Mouse (Mus musculus): ENCODE measurements around the gene Sec24b. TPM values are rescaled to one million over a fixed set of nuclear protein-coding genes. Genes with fewer than 3 reads are reported as not detected.

Gene Sec24b
- total and polyA plus RNA-seq, 3 experiments: 18.6 to 56.3 (median 54.4) TPM

DNA sequence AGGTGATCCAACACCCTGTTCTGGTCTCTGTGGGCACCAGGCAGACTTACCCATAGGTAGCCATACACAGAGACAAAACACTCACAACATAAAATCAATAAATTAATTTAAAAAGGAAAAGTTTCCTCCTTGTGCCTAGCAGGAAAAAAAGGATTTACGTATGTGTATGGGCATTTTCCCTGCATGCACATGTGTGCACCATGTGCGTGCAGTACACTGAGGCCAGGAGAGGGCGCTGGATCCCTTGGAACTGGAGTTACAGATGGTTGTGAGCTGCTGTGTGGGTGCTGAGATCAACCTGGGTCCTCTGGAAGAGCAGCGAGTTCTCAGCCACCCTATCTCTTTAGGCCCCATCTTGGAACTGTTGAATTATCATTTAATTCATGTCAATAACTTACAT lies 76.0 kb downstream of the Sec24b start:
- Histone ChIP-seq H3K27ac (ENCODE audit: control insufficient read depth, low read depth, low read length) (no peak overlapping the region), H3K4me3 (ENCODE audit: control insufficient read depth in 1 of 2, insufficient read depth in 1 of 2, low read depth in 2 of 2, low read length in 2 of 2) (no peak overlapping the region), H3K9me3 (replicated peaks; ENCODE audit: insufficient read depth, low read length) (no peaks in the 10 kb centered on the region), H3K36me3 (ENCODE audit: control insufficient read depth in 1 of 2, insufficient read depth in 2 of 2, low read length in 2 of 2) (peaks cover 0 to 4% of the 10 kb centered on the region in 2 experiments; a peak in 2 of 4 replicates), H3K79me2 (ENCODE audit: control insufficient read depth, insufficient read depth, low read length, poor library complexity) (no peaks in the 10 kb centered on the region), H3K27me3 (ENCODE audit: control insufficient read depth in 1 of 2, insufficient read depth in 2 of 2, low read length in 2 of 2) (no peaks in the 10 kb centered on the region), H3K9ac (ENCODE audit: control insufficient read depth, low read depth, low read length, poor library complexity, severe bottlenecking) (no peak overlapping the region), H3K4me1 (ENCODE audit: control insufficient read depth in 1 of 2, insufficient read depth in 2 of 2, low read length in 2 of 2) (no peaks in the 10 kb centered on the region)
- DNase-seq (ENCODE audit: low read depth, low spot score): peak; percentile 32
- TF ChIP-seq JUND (IDR thresholded peaks at IDR 0.05; ENCODE audit: low read depth, low read length) (no peak), CTCF (IDR thresholded peaks at IDR 0.05 in 2 of 3, conservative IDR thresholded peaks at IDR 0.05 in 1 of 3; ENCODE audit: control insufficient read depth in 1 of 3, insufficient read depth in 1 of 3, low read depth in 2 of 3, low read length in 3 of 3, poor library complexity in 1 of 3, severe bottlenecking in 1 of 3) (peak; percentile 28 to 53 (median 42); a peak in 5 of 6 replicates), GABPA (IDR thresholded peaks at IDR 0.05; ENCODE audit: low read depth, low read length) (no peak), EP300 (IDR thresholded peaks at IDR 0.05; ENCODE audit: low read depth in 1 of 2, low read length in 2 of 2) (no peak), SMC3 (IDR thresholded peaks at IDR 0.05; ENCODE audit: low read depth, low read length) (peak; percentile 47; the same call in 1 of the 2 replicates), POLR2A (IDR thresholded peaks at IDR 0.05; ENCODE audit: control insufficient read depth in 1 of 2, insufficient read depth in 1 of 2, low read depth in 1 of 2, low read length in 2 of 2, poor library complexity in 1 of 2) (no peak), BHLHE40 (IDR thresholded peaks at IDR 0.05; ENCODE audit: borderline replicate concordance, low read depth, low read length) (0 out of 2 replicates have a peak, but pooled peaks have one; percentile 6), MAFK (IDR thresholded peaks at IDR 0.05; ENCODE audit: borderline replicate concordance, low read depth, low read length) (no peak), POLR2AphosphoS2 (IDR thresholded peaks at IDR 0.05; ENCODE audit: low read length) (no peak), RAD21 (IDR thresholded peaks at IDR 0.05; ENCODE audit: low read depth, low read length) (peak; percentile 8), MYC (IDR thresholded peaks at IDR 0.05; ENCODE audit: low read depth, low read length) (no peak)

DNA sequence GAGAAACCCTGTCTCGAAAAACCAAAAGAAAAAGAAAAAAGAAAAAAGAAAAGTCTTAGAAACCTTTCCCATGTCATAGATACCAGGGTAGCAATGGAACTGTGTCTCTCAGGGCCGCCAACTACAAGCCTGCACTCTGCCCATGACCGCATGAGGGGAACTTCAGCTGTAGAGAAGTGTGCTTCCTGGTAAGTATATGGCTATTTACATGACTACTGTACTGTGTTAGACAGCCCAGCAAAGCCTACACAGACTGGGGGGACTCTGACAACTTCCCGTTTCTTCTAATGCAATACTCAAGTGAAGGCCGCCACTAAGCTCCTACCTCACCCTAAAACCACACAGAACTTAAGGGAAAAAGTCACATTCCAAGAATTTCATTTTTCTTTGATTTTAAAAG lies 76.6 kb downstream of the Sec24b start:
- Histone ChIP-seq H3K9ac (ENCODE audit: control insufficient read depth, low read depth, low read length, poor library complexity, severe bottlenecking) (no peak overlapping the region), H3K4me3 (ENCODE audit: control insufficient read depth in 1 of 2, insufficient read depth in 1 of 2, low read depth in 2 of 2, low read length in 2 of 2) (no peak overlapping the region), H3K9me3 (replicated peaks; ENCODE audit: insufficient read depth, low read length) (no peaks in the 10 kb centered on the region), H3K4me1 (ENCODE audit: control insufficient read depth in 1 of 2, insufficient read depth in 2 of 2, low read length in 2 of 2) (no peaks in the 10 kb centered on the region), H3K27me3 (ENCODE audit: control insufficient read depth in 1 of 2, insufficient read depth in 2 of 2, low read length in 2 of 2) (no peaks in the 10 kb centered on the region), H3K27ac (ENCODE audit: control insufficient read depth, low read depth, low read length) (no peak overlapping the region), H3K36me3 (ENCODE audit: control insufficient read depth in 1 of 2, insufficient read depth in 2 of 2, low read length in 2 of 2) (peaks cover 0 to 4% of the 10 kb centered on the region in 2 experiments; a peak in 2 of 4 replicates), H3K79me2 (ENCODE audit: control insufficient read depth, insufficient read depth, low read length, poor library complexity) (no peaks in the 10 kb centered on the region)
- DNase-seq (ENCODE audit: low read depth, low spot score): no peak
- TF ChIP-seq MAX (IDR thresholded peaks at IDR 0.05; ENCODE audit: low read length) (no peak), USF2 (IDR thresholded peaks at IDR 0.05; ENCODE audit: borderline replicate concordance in 1 of 2, insufficient read depth in 1 of 2, low read depth in 1 of 2, low read length in 2 of 2) (no peak), GATA1 (IDR thresholded peaks at IDR 0.05; ENCODE audit: low read depth, low read length) (no peak), MAZ (IDR thresholded peaks at IDR 0.05; ENCODE audit: low read depth, low read length) (no peak), JUND (IDR thresholded peaks at IDR 0.05; ENCODE audit: low read depth, low read length) (no peak), UBTF (IDR thresholded peaks at IDR 0.05; ENCODE audit: borderline replicate concordance, insufficient read depth, low read depth, low read length) (no peak), RCOR1 (IDR thresholded peaks at IDR 0.05; ENCODE audit: low read depth, low read length) (no peak), E2F4 (IDR thresholded peaks at IDR 0.05; ENCODE audit: borderline replicate concordance, low read depth, low read length) (no peak), CTCF (IDR thresholded peaks at IDR 0.05 in 2 of 3, conservative IDR thresholded peaks at IDR 0.05 in 1 of 3; ENCODE audit: control insufficient read depth in 1 of 3, insufficient read depth in 1 of 3, low read depth in 2 of 3, low read length in 3 of 3, poor library complexity in 1 of 3, severe bottlenecking in 1 of 3) (no peak), EP300 (IDR thresholded peaks at IDR 0.05; ENCODE audit: low read depth in 1 of 2, low read length in 2 of 2) (no peak), MAFK (IDR thresholded peaks at IDR 0.05; ENCODE audit: borderline replicate concordance, low read depth, low read length) (no peak), POLR2AphosphoS2 (IDR thresholded peaks at IDR 0.05; ENCODE audit: low read length) (no peak)
